Mouse (Mus musculus) cortical plate, adult 2 months (tissue): Measurements from ENCODE around the gene Atp2b4. TPM values are rescaled to one million over a fixed set of nuclear protein-coding genes. Genes with fewer than 3 reads are reported as not detected.
A peak's percentile ranks its signal among the peaks of the same experiment; 100 is the strongest.

Experiments used
- H3K27ac ChIP-seq: fragments of 200-500 bp; 2 replicates; pipeline ENCODE4 v1.5.1; 2012; ENCODE audit warnings: low read length, control low read depth, inconsistent platforms; ENCODE audit not compliant: insufficient read depth
- H3K4me1 ChIP-seq: fragments of 200-500 bp; 2 replicates; pipeline ENCODE4 v1.6.1; 2011; ENCODE audit warnings: low read length; ENCODE audit not compliant: control insufficient read depth, insufficient read depth
- H3K4me3 ChIP-seq: fragments of 200-500 bp; 2 replicates; pipeline ENCODE4 v1.5.1; 2011; ENCODE audit warnings: mild to moderate bottlenecking, low read length, control low read depth; ENCODE audit not compliant: insufficient read depth
- CTCF ChIP-seq: fragments of 200-500 bp; IDR thresholded peaks from 2 replicates; pipeline ENCODE4 v1.5.1; 2011; ENCODE audit warnings: mild to moderate bottlenecking, control low read depth, low read length; ENCODE audit not compliant: insufficient read depth; ENCODE audit errors: extremely low read depth
- POLR2A ChIP-seq: fragments of 200-500 bp; IDR thresholded peaks from 2 replicates; pipeline ENCODE4 v1.6.1; 2011; ENCODE audit warnings: mild to moderate bottlenecking, low read length, control low read depth; ENCODE audit not compliant: insufficient read depth; ENCODE audit errors: extremely low read depth
- polyA plus RNA-seq: library from polyadenylated mRNA; depleted of rRNA; stranded (reverse); fragments of >200 nt; gene quantifications from 2 replicates; pipeline ENCODE4 v1.2.3, GENCODE M21; 2012

Gene Atp2b4
- polyA plus RNA-seq, 1 experiment: 63.4 TPM

DNA sequence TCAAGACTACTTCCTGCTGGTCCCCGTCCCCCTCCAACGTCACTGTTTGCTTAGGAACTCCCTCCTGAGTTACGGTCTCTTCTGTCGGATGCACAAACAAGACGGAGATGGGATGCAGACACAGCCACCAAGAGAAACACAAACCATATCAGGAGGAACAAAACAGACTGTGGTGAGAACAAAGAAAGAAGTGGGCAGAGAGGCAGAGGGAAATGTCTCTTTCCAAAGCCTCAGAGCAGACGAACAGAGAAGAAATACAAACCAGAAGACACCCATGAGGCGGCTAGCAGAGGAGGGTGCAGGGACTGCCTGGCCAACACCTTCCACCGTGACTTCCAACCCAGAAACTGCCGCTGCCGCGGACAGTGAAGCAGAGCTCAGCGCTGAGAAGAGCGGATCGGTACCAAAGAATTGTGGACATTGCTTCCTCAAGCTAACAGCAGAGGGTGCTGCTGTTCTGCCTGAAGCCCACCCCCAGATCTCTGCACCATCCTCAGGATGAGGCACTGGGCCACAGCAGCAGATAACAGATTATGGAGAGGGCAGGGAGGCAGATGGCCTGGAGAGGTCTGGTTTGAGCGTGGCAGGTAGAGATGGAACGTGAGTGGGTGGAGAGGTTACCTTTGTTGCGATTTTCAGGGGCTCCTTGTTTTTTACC is 64.7 kb downstream of the Atp2b4 start:
- Histone ChIP-seq H3K27ac (no peak overlapping the region), H3K4me3 (no peak overlapping the region), H3K4me1 (peaks cover 2% of the 10 kb centered on the region; the same call in 1 of the 2 replicates)
- TF ChIP-seq POLR2A (no peak), CTCF (peak; percentile 96)

DNA sequence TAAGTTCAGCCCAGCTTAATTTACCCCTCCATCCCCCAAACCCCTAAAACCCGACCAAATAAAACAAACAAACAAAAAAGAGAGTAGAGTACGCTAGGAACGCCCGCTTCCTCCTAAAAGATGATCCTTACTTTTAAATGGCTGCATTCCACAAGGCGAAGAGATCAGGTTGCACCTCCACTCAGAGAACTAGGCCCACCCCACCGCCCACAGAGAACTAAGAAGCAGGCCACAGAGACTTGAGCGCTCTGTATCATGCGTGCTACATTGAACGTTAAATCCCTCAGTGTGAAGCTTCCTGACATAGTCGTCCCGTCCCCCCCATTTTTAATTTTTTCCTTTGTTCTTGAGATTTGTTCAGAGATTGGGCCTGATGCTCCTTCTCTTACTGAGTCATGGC is 68.0 kb downstream of the Atp2b4 start:
- no peak overlapping the region for H3K4me3 ChIP-seq
- peaks cover 2% of the 10 kb centered on the region; the same call in 1 of the 2 replicates for H3K4me1 ChIP-seq
- TF ChIP-seq POLR2A (no peak), CTCF (no peak)
- no peak overlapping the region for H3K27ac ChIP-seq

DNA sequence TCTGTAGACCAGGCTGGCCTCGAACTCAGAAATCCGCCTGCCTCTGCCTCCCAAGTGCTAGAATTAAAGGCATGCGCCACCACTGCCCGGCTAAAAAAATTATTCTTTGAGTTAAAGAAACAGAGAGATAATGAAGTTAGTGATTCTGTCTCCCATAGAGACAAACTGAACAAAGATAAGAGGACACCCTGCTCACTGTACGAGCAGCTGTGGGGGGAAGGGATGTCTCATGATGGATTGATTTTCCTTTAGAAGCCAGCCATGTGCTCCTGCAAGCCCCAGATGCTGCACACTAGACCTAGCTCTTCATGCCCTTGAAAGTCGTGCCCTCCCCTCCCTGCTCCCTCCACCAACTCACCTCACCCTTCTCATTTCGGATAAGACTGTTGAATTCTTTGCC is 72.5 kb downstream of the Atp2b4 start:
- no peak overlapping the region for H3K4me3 ChIP-seq
- no peaks in the 10 kb centered on the region for H3K4me1 ChIP-seq
- TF ChIP-seq POLR2A (no peak), CTCF (no peak)
- H3K27ac ChIP-seq: no peak overlapping the region

DNA sequence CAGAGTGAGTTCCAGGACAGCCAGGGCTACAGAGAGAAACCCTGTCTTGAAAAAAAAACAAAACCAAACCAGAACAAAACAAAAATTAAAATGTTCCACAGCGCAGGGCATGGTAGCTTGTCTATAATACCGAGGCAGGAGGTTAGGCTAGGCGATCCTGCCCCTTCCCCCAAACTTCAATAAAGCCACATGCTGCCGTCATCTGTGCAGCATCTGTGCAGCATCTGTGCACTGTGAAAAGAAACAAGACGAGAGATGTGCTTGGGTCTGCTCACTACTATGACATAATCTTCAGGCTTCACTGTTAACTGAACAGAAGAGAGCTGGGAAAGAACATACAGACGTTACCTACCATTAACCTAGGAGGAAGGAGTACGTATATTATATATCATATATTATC is 80.5 kb downstream of the Atp2b4 start:
- Histone ChIP-seq H3K4me1 (no peaks in the 10 kb centered on the region), H3K4me3 (no peak overlapping the region), H3K27ac (no peak overlapping the region)
- TF ChIP-seq CTCF: no peak
- no peak for TF ChIP-seq POLR2A

DNA sequence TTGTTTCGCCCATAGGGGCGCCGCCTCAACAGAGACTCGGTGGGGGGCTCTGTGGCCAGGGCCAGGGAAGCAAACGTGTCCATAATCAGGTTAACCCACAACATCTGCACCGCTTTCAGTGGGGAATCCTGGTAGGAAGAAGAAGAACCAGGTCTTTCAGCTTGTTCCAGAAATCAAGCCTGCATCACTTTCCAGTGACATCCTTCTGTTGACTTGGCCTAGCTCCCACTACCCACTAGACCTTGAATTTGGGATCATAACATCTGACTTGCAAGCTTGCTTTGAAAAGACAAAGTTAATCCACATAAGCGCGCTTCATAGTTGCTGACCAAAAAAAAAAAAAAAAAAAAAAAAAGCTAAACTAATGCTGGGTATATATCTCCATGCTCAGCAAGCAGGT is 82.1 kb downstream of the Atp2b4 start:
- Histone ChIP-seq H3K4me1 (no peaks in the 10 kb centered on the region), H3K27ac (no peak overlapping the region), H3K4me3 (no peak overlapping the region)
- no peak for TF ChIP-seq POLR2A
- TF ChIP-seq CTCF: no peak

DNA sequence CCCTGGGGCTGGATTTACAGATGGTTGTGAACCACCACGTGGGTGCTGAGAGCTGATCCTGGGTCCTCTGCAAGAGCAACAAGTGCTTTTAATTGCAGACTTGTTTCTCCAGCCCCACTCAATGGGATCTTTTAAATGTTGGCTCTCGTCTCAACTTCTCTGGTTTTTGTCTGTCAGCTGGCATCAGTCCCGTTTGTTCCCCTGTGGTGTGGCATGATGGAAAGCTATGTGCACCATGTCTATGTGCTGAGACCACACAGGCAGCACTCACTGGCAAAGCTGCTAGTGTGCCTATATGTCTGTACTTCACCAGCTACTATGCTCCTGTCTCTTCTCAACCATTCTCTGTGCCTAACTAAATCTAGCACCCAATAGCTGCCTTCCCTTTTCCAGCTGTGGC is 82.5 kb downstream of the Atp2b4 start:
- Histone ChIP-seq H3K4me3 (no peak overlapping the region), H3K27ac (no peak overlapping the region), H3K4me1 (no peaks in the 10 kb centered on the region)
- TF ChIP-seq CTCF: no peak
- TF ChIP-seq POLR2A: no peak

DNA sequence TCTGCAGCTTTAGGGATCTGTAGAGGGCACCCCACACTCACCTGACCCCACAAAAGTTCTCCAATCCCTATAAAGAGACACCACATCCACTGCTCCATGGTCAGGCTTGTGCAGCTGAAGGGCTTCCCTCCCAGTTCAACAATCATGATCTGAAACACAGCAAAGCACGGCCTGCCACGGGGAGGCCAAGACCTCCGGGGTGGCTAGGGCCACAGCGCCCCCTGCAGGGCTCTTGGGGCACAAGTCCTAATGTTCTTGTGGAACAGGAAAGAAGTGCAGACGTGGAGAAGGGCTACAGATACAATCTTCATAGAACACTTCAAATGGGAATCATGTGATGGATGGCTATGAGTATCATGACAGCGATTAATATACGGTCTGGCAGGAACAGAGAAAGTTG is 84.4 kb downstream of the Atp2b4 start:
- peak; percentile 41 for TF ChIP-seq CTCF
- no peak for TF ChIP-seq POLR2A
- no peak overlapping the region for H3K27ac ChIP-seq
- no peaks in the 10 kb centered on the region for H3K4me1 ChIP-seq

DNA sequence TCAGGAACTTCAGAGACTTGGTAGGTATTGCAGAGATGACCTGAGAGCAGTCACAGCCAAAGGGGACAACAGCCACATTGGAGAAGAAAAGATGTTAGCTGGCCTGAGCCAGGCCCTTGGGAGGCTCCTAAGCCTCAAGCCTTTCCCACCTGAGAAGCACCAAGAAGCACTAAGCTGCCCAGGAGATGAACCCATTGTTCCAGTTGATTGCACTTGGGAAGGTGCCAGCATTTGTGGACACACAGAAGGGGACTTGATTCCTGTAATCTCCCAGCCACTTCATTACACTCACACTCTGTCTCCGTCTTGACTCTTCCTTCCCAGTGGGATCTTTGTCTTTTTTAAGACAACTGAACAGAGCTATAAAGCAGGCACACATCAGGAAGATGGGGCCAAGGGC is 85.7 kb downstream of the Atp2b4 start:
- Histone ChIP-seq H3K27ac (no peak overlapping the region), H3K4me1 (no peaks in the 10 kb centered on the region)
- no peak for TF ChIP-seq CTCF
- TF ChIP-seq POLR2A: no peak

More for the DNA sequence above, 84.4 kb downstream of the Atp2b4 start:
- H3K4me3 ChIP-seq: no peak overlapping the region

DNA sequence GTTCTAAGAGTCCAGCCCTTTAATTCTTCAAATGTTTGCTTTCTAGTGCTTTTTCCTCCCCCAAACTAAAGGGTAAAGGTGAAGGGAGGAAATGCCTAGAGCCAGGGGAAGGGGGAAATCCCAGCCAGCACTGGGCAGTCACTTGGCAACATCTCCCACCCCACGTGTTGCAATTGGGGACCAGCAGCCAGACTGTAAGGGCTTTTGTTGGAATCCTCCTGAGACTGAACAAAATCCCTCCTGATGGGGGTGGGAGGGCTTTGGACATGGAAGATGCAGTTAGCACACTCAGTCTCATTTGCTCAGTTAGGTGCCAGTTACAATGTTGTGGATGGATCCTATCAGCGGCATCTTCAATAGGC is 87.9 kb downstream of the Atp2b4 start:
- TF ChIP-seq POLR2A (no peak), CTCF (no peak)
- Histone ChIP-seq H3K4me3 (no peak overlapping the region), H3K4me1 (no peaks in the 10 kb centered on the region), H3K27ac (no peak overlapping the region)

More for the DNA sequence above, 85.7 kb downstream of the Atp2b4 start:
- no peak overlapping the region for H3K4me3 ChIP-seq

DNA sequence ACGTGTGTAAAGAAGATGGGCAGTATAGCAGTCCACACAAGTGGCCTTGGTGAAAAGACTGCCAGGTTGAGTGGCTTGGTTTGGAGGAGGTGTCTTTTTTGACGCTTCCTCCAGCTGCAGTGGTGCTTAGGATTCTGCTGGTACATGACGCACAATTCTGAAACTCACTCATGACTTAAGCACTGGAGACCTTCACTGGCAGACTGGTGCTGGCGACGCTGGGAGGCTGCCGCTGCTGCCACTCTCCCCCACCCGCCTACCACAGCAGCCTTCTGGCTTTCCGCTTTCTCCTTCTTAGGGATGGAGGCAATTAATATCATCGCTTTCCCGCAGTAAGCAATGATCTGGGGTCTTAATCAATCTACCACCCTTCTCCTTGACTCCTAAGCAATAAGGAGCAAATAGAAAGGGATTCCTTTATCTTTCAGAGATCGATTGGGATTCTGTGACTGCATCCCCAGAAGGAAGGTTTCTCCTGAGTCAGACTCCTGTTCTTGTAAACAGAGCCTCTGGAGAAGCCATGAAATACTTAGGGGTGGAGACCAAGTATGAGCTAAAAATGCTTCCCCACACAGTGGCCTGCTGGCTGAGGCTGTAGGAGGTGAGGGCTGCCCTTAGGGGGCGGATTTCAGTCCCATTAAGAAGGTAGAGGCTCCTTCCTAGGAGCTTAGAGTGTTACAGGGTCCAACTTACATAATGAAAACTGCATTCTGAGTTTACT is 88.4 kb downstream of the Atp2b4 start:
- H3K4me1 ChIP-seq: no peaks in the 10 kb centered on the region
- H3K27ac ChIP-seq: no peak overlapping the region
- TF ChIP-seq CTCF (no peak), POLR2A (0 out of 2 replicates have a peak, but pooled peaks have one; percentile 19)
- no peak overlapping the region for H3K4me3 ChIP-seq

DNA sequence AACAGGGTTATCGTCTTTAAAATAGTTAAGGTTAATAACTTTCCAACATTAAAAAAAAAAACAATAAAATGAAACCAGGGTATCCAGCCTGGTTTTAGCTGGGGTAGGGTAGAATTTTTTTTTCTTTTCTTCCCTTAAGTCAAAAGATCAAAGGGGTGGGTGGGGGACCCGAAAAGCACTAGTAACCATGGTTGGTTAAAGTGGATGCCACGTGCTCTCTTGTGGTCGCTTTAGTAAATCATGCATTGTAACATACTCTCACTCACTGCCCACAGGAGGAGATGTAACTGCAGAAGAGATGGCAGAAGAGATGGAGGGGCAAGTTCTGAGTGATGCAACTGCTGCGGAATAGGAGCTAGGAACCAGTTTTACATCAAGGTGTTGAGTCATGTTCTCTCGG is 89.5 kb downstream of the Atp2b4 start:
- TF ChIP-seq POLR2A (no peak), CTCF (no peak)
- H3K4me3 ChIP-seq: no peak overlapping the region
- no peaks in the 10 kb centered on the region for H3K4me1 ChIP-seq
- no peak overlapping the region for H3K27ac ChIP-seq
